ENCODE assay signal across 8 mouse cellular contexts in genomic region chr12:3833851-3834273, GRCm38 (mm10). TPM values are rescaled to one million over a fixed set of nuclear protein-coding genes. Genes with fewer than 3 reads are reported as not detected.
DNase-seq lines count a peak whose midpoint lies in the region; ATAC-seq and TF ChIP-seq lines count a peak whose summit lies in the region.

No protein-coding gene starts in this region.

- no peaks in the 10 kb centered on the region for H3K9me3 ChIP-seq in hindbrain, embryonic 10.5 days
- H3K9me3 ChIP-seq in liver, embryonic 16.5 days (replicated peaks; ENCODE audit: control insufficient read depth, low read length), result no peaks in the 10 kb centered on the region
- H3K9me3 ChIP-seq in neural tube, embryonic 14.5 days (ENCODE audit: control insufficient read depth, low read length), result no peaks in the 10 kb centered on the region

- H3K27me3 ChIP-seq in hindbrain, embryonic 10.5 days (ENCODE audit: insufficient read depth, poor library complexity, severe bottlenecking), result peaks cover 38% of the 10 kb centered on the region
- H3K27me3 ChIP-seq in liver, embryonic 16.5 days (ENCODE audit: control insufficient read depth, insufficient read depth, low read depth, low read length), result no peaks in the 10 kb centered on the region
- H3K27me3 ChIP-seq in neural tube, embryonic 14.5 days (ENCODE audit: control insufficient read depth, insufficient read depth, low read length), result no peaks in the 10 kb centered on the region

- peaks cover 43% of the 10 kb centered on the region for H3K4me1 ChIP-seq in hindbrain, embryonic 10.5 days (replicated peaks)
- H3K4me1 ChIP-seq in liver, embryonic 16.5 days (ENCODE audit: control insufficient read depth, low read depth, low read length), result peaks cover 18% of the 10 kb centered on the region
- peaks cover 15% of the 10 kb centered on the region for H3K4me1 ChIP-seq in neural tube, embryonic 14.5 days (ENCODE audit: control insufficient read depth, insufficient read depth, low read length)

- TF ChIP-seq CTCF in layer of hippocampus, adult 2 months (conservative IDR thresholded peaks at IDR 0.05), result no peak

- ATAC-seq in liver, embryonic 16.5 days (ENCODE audit: low read depth), result peak; percentile 28; the same call in 1 of the 2 replicates
- peak; percentile 86 for ATAC-seq in neural tube, embryonic 14.5 days (ENCODE audit: low read depth)

- H3K36me3 ChIP-seq in hindbrain, embryonic 10.5 days, result 0 out of 2 replicates have a peak, but pooled peaks cover 7% of the 10 kb centered on the region
- no peaks in the 10 kb centered on the region for H3K36me3 ChIP-seq in liver, embryonic 16.5 days (ENCODE audit: control insufficient read depth, insufficient read depth)
- peaks cover 10% of the 10 kb centered on the region for H3K36me3 ChIP-seq in neural tube, embryonic 14.5 days (ENCODE audit: control insufficient read depth, insufficient read depth, low read length)

- H3K27ac ChIP-seq in hindbrain, embryonic 10.5 days, result peak overlapping the region; percentile 81
- H3K27ac ChIP-seq in layer of hippocampus, adult 2 months, result peak overlapping the region; percentile 80
- H3K27ac ChIP-seq in liver, embryonic 16.5 days (ENCODE audit: low read length), result peak overlapping the region; percentile 55
- H3K27ac ChIP-seq in neural tube, embryonic 14.5 days (ENCODE audit: low read depth, low read length), result peak overlapping the region; percentile 75

- H3K4me2 ChIP-seq in liver, embryonic 16.5 days (ENCODE audit: low read depth, low read length), result no peak overlapping the region
- peak overlapping the region; percentile 31 for H3K4me2 ChIP-seq in neural tube, embryonic 14.5 days (ENCODE audit: low read depth, low read length)

- WGBS in hindbrain, embryonic 10.5 days, result 8% methylated on average over 8 of the region's 8 CpGs
- WGBS in liver, embryonic 16.5 days (ENCODE audit: insufficient replicate concordance), result 15% methylated on average over 8 of the region's 8 CpGs
- 2% methylated on average over 6 of the region's 8 CpGs for WGBS in neural tube, embryonic 14.5 days

- H3K9ac ChIP-seq in liver, embryonic 16.5 days (ENCODE audit: low read depth, low read length), result no peak overlapping the region
- H3K9ac ChIP-seq in neural tube, embryonic 14.5 days (replicated peaks; ENCODE audit: low read depth, low read length), result peak overlapping the region; percentile 37; the same call in 1 of the 2 replicates

- peak; percentile 83 to 90 for DNase-seq in cerebellum, postnatal 10 days
- DNase-seq in cerebellum, adult 8-10 months, result no peak
- DNase-seq in frontal cortex, postnatal 14 days (ENCODE audit: low spot score in 2 of 2), result peak; percentile 74 to 81
- DNase-seq in hindbrain, embryonic 10.5 days (ENCODE audit: low spot score), result peak; percentile 29
- DNase-seq in layer of hippocampus, adult 2 months (ENCODE audit: low spot score in 2 of 2), result peak; percentile 76 to 86
- peak; percentile 37 for DNase-seq in thymus, postnatal 25 days

- H3K4me3 ChIP-seq in hindbrain, embryonic 10.5 days, result peak overlapping the region; percentile 21
- H3K4me3 ChIP-seq in layer of hippocampus, adult 2 months, result peak overlapping the region; percentile 40
- H3K4me3 ChIP-seq in liver, embryonic 16.5 days (ENCODE audit: low read depth, low read length), result no peak overlapping the region
- no peak overlapping the region for H3K4me3 ChIP-seq in neural tube, embryonic 14.5 days (ENCODE audit: low read depth, low read length)

RNA-seq across cellular contexts. Expression of gene Dnmt3a, which starts 28.1 kb away (rescaled TPM):
- 114 and 127 TPM in 2 replicates for polyA plus RNA-seq in hindbrain, embryonic 10.5 days (2016; fragmentation: Nextera tagmentation; extraction: Ambion mirVana)
- 10 to 100 TPM; 70.3 to 82.5 TPM for total RNA-seq in layer of hippocampus, adult 2 months (2021)
- polyA plus RNA-seq in liver, embryonic 16.5 days (2015; fragmentation: Nextera tagmentation; extraction: Ambion mirVana), result 16.8 and 18.2 TPM in 2 replicates
- polyA plus RNA-seq in neural tube, embryonic 14.5 days (2014; fragmentation: Nextera tagmentation; extraction: Ambion mirVana), result 53.4 and 57.1 TPM in 2 replicates

Comparison
In these comparisons a context has a peak if more than half of its experiments do, and no peak if none do; other contexts are left out.
1. H3K4me3 ChIP-seq: peak in hindbrain, embryonic 10.5 days (single experiment) and layer of hippocampus, adult 2 months (single experiment); none in liver, embryonic 16.5 days (single experiment) and neural tube, embryonic 14.5 days (single experiment).
2. Peak in every context shown above with its lines, with median percentiles within 50 percentile points of each other: H3K27ac ChIP-seq.